Mouse (Mus musculus): ENCODE results near the gene Blnk.

GRCm38 (mm10) chr19:41029219-41029618 is 34.9 kb upstream of the Blnk start, which contains the start of gene Dntt:
- TF ChIP-seq CTCF (IDR thresholded peaks at IDR 0.05; ENCODE audit: low read depth) (no peak), EP300 (optimal IDR thresholded peaks at IDR 0.05) (no peak)
